Mouse (Mus musculus) megakaryocyte, embryonic 14.5 days (primary cell): ENCODE measurements around the gene Stard5. TPM values are rescaled to one million over a fixed set of nuclear protein-coding genes. Genes with fewer than 3 reads are reported as not detected.

Experiments used
- H3K27me3 ChIP-seq: replicated peaks from 2 replicates; pipeline ENCODE3; 2012; ENCODE audit warnings: inconsistent platforms
- H3K36me3 ChIP-seq: replicated peaks from 2 replicates; pipeline ENCODE3; 2012; ENCODE audit warnings: low read length, inconsistent platforms, mixed read lengths
- H3K4me1 ChIP-seq: 2 replicates; pipeline ENCODE4 v1.6.1; 2012; ENCODE audit warnings: inconsistent platforms
- H3K4me3 ChIP-seq: replicated peaks from 2 replicates; pipeline ENCODE3; 2012; ENCODE audit warnings: moderate library complexity, mild to moderate bottlenecking, inconsistent platforms
- H3K9me3 ChIP-seq: 2 replicates; pipeline ENCODE4 v1.6.1; 2012; ENCODE audit warnings: inconsistent platforms
- FLI1 ChIP-seq: IDR thresholded peaks from 2 replicates; pipeline ENCODE4 v1.6.1; 2012; ENCODE audit warnings: low read length, inconsistent platforms, mixed read lengths
- GATA1 ChIP-seq: IDR thresholded peaks from 3 replicates; pipeline ENCODE4 v1.6.1; 2012; ENCODE audit warnings: mixed read lengths, low read length, inconsistent platforms, borderline replicate concordance
- polyA plus RNA-seq: library from polyadenylated mRNA; stranded (reverse); fragments of >175 nt; gene quantifications from 2 replicates; pipeline ENCODE4 v1.2.3, GENCODE M21; 2012; ENCODE audit warnings: low replicate concordance; ENCODE audit not compliant: insufficient read depth

The Stard5 gene
- polyA plus RNA-seq, 1 experiment, result 0.57 TPM

- Histone ChIP-seq H3K4me3 (no peak overlapping the region), H3K36me3 (peaks cover 93% of the 10 kb centered on the region), H3K4me1 (peaks cover 21% of the 10 kb centered on the region), H3K27me3 (peaks cover 2% of the 10 kb centered on the region), H3K9me3 (no peaks in the 10 kb centered on the region)
- TF ChIP-seq GATA1 (no peak), FLI1 (no peak)
Observed at GRCm38 (mm10) chr7:83645476-83645875, 13.7 kb downstream of the Stard5 start.

- Histone ChIP-seq H3K27me3 (peaks cover 4% of the 10 kb centered on the region), H3K4me1 (peaks cover 46% of the 10 kb centered on the region), H3K4me3 (no peak overlapping the region), H3K9me3 (no peaks in the 10 kb centered on the region), H3K36me3 (peaks cover 88% of the 10 kb centered on the region)
- TF ChIP-seq FLI1 (no peak), GATA1 (no peak)
Observed at GRCm38 (mm10) chr7:83648807-83649206, 17.0 kb downstream of the Stard5 start.

- Histone ChIP-seq H3K4me3 (no peak overlapping the region), H3K36me3 (peaks cover 70% of the 10 kb centered on the region), H3K4me1 (peaks cover 64% of the 10 kb centered on the region), H3K9me3 (no peaks in the 10 kb centered on the region), H3K27me3 (peaks cover 4% of the 10 kb centered on the region)
- TF ChIP-seq FLI1, result no peak
- no peak for TF ChIP-seq GATA1
Observed at GRCm38 (mm10) chr7:83650638-83651037, 18.9 kb downstream of the Stard5 start.

- Histone ChIP-seq H3K27me3 (peaks cover 4% of the 10 kb centered on the region), H3K36me3 (peaks cover 56% of the 10 kb centered on the region), H3K4me1 (peaks cover 65% of the 10 kb centered on the region), H3K9me3 (peaks cover 7% of the 10 kb centered on the region), H3K4me3 (no peak overlapping the region)
- TF ChIP-seq GATA1 (no peak), FLI1 (no peak)
Observed at GRCm38 (mm10) chr7:83652498-83652897, 20.7 kb downstream of the Stard5 start.

GRCm38 (mm10) chr7:83653605-83654051 is 21.9 kb downstream of the Stard5 start:
- peak overlapping the region; percentile 91 for H3K4me3 ChIP-seq
- H3K27me3 ChIP-seq, result peaks cover 4% of the 10 kb centered on the region
- no peak for TF ChIP-seq GATA1
- TF ChIP-seq FLI1, result no peak
- peaks cover 10% of the 10 kb centered on the region for H3K9me3 ChIP-seq
- H3K4me1 ChIP-seq, result peaks cover 69% of the 10 kb centered on the region
- peaks cover 46% of the 10 kb centered on the region for H3K36me3 ChIP-seq

GRCm38 (mm10) chr7:83654196-83654595 is 22.4 kb downstream of the Stard5 start:
- H3K27me3 ChIP-seq, result peaks cover 4% of the 10 kb centered on the region
- peaks cover 13% of the 10 kb centered on the region for H3K9me3 ChIP-seq
- peak overlapping the region; percentile 91 for H3K4me3 ChIP-seq
- peaks cover 42% of the 10 kb centered on the region for H3K36me3 ChIP-seq
- H3K4me1 ChIP-seq, result peaks cover 70% of the 10 kb centered on the region
- no peak for TF ChIP-seq GATA1
- no peak for TF ChIP-seq FLI1

- peaks cover 21% of the 10 kb centered on the region for H3K9me3 ChIP-seq
- peaks cover 72% of the 10 kb centered on the region for H3K4me1 ChIP-seq
- TF ChIP-seq GATA1 (no peak), FLI1 (peak; percentile 33; the same call in 1 of the 2 replicates)
- H3K27me3 ChIP-seq, result peaks cover 4% of the 10 kb centered on the region
- peaks cover 38% of the 10 kb centered on the region for H3K36me3 ChIP-seq
- peak overlapping the region; percentile 91 for H3K4me3 ChIP-seq
Observed at GRCm38 (mm10) chr7:83654938-83655630, 23.3 kb downstream of the Stard5 start.

- Histone ChIP-seq H3K4me3 (no peak overlapping the region), H3K27me3 (peaks cover 2% of the 10 kb centered on the region), H3K9me3 (peaks cover 25% of the 10 kb centered on the region), H3K4me1 (peaks cover 46% of the 10 kb centered on the region), H3K36me3 (peaks cover 11% of the 10 kb centered on the region)
- TF ChIP-seq FLI1, result no peak
- TF ChIP-seq GATA1, result no peak
Observed at GRCm38 (mm10) chr7:83658716-83659115, 27.0 kb downstream of the Stard5 start.

- peaks cover 39% of the 10 kb centered on the region for H3K4me1 ChIP-seq
- peaks cover 2% of the 10 kb centered on the region for H3K27me3 ChIP-seq
- H3K9me3 ChIP-seq, result peaks cover 25% of the 10 kb centered on the region
- no peak for TF ChIP-seq FLI1
- TF ChIP-seq GATA1, result no peak
- peaks cover 11% of the 10 kb centered on the region for H3K36me3 ChIP-seq
- peak overlapping the region; percentile 44 for H3K4me3 ChIP-seq
Observed at GRCm38 (mm10) chr7:83659159-83660065, 27.7 kb downstream of the Stard5 start.
